Mouse (Mus musculus) embryonic facial prominence, embryonic 14.5 days (tissue): Measurements from ENCODE around the gene Rpp21. TPM values are rescaled to one million over a fixed set of nuclear protein-coding genes. Genes with fewer than 3 reads are reported as not detected.
"Not testable (repeated sequence)": the region's sequence is repeated elsewhere in the genome, so short reads cannot be mapped to it uniquely, and the experiment has no call there.

Experiments used
- ATAC-seq: fragments of 200-750 bp; cut with Nextera tagmentation; 2 replicates; pipeline ENCODE4 v1.8.0; 2017; ENCODE audit warnings: low read depth, moderate number of reproducible peaks, moderate TSS enrichment
- DNase-seq: peaks from one replicate; pipeline ENCODE4 v3.0.0-alpha.2; 2015; ENCODE audit warnings: low spot score
- H3K27ac ChIP-seq: fragments of 300-500 bp; sonication (generic); replicated peaks from 2 replicates; pipeline ENCODE4 v1.5.1; 2014; ENCODE audit warnings: low read depth, mild to moderate bottlenecking, low read length, moderate library complexity
- H3K27me3 ChIP-seq: fragments of 300-500 bp; sonication (generic); replicated peaks from 2 replicates; pipeline ENCODE4 v1.6.1; 2014; ENCODE audit warnings: low read length; ENCODE audit not compliant: control insufficient read depth, insufficient read depth
- H3K36me3 ChIP-seq: fragments of 300-500 bp; sonication (generic); 2 replicates; pipeline ENCODE4 v1.6.1; 2014; ENCODE audit warnings: low read length, mixed read lengths; ENCODE audit not compliant: control insufficient read depth, insufficient read depth
- H3K4me1 ChIP-seq: fragments of 300-500 bp; sonication (generic); 2 replicates; pipeline ENCODE4 v1.6.1; 2014; ENCODE audit warnings: antibody characterized with exemption, low read length; ENCODE audit not compliant: control insufficient read depth, insufficient read depth
- H3K4me2 ChIP-seq: fragments of 300-500 bp; sonication (generic); 2 replicates; pipeline ENCODE4 v1.6.1; 2014; ENCODE audit warnings: low read depth, mild to moderate bottlenecking, low read length, moderate library complexity, mixed read lengths
- H3K4me3 ChIP-seq: fragments of 300-500 bp; sonication (generic); 2 replicates; pipeline ENCODE4 v1.5.1; 2014; ENCODE audit warnings: low read depth, mild to moderate bottlenecking, low read length
- H3K9ac ChIP-seq: fragments of 300-500 bp; sonication (generic); 2 replicates; pipeline ENCODE4 v1.6.1; 2014; ENCODE audit warnings: low read depth, mild to moderate bottlenecking, low read length, moderate library complexity, mixed read lengths
- H3K9me3 ChIP-seq: fragments of 300-500 bp; sonication (generic); 2 replicates; pipeline ENCODE4 v1.6.1; 2016; ENCODE audit warnings: low read length; ENCODE audit not compliant: control insufficient read depth
- WGBS: fragments of 180-500 bp; shearing (Covaris S2); extraction: QIAGEN DNeasy Blood & Tissue Kit; methylation state at CpG from one replicate; pipeline ENCODE4 v1.1.7; 2014; 5-methylcytosine and 5-hydroxymethylcytosine counted together
- polyA plus RNA-seq: library from polyadenylated mRNA; unstranded; fragments of >200 nt; fragmentation: Nextera tagmentation; extraction: Ambion mirVana; gene quantifications from 2 replicates; pipeline ENCODE4 v1.2.1, GENCODE M21; 2014

The Rpp21 gene
- polyA plus RNA-seq, 1 experiment from 2014 or later: 95.5 TPM

DNA sequence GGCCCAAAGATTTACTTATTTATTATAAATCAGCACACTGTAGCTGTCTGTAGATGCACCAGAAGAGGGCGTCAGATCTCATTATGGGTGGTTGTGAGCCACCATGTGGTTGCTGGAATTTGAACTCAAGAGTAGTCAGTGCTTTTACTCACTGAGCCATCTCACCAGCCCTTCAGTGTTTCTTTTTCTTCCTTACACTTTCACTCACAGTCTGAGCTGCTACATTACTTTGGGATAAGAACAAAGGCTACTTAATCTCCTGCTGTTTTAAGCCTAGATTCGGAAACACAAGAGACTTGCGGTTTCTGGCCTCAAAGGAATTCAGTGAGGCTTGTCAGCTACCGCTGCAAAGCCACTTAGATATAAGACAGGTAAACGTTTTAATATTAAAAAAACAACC, 13.8 kb downstream of the Rpp21 start:
- H3K9me3 ChIP-seq: no peaks in the 10 kb centered on the region
- no peaks in the 10 kb centered on the region for H3K36me3 ChIP-seq
- no peak for ATAC-seq
- peaks cover 7% of the 10 kb centered on the region; the same call in 1 of the 2 replicates for H3K4me1 ChIP-seq
- DNase-seq: no peak
- H3K4me3 ChIP-seq: no peak overlapping the region
- no peak overlapping the region for H3K9ac ChIP-seq
- H3K4me2 ChIP-seq: no peak overlapping the region
- peaks cover 16% of the 10 kb centered on the region; the same call in 1 of the 2 replicates for H3K27me3 ChIP-seq
- H3K27ac ChIP-seq: no peak overlapping the region
- 26% methylated on average over 5 of the region's 5 CpGs for WGBS

DNA sequence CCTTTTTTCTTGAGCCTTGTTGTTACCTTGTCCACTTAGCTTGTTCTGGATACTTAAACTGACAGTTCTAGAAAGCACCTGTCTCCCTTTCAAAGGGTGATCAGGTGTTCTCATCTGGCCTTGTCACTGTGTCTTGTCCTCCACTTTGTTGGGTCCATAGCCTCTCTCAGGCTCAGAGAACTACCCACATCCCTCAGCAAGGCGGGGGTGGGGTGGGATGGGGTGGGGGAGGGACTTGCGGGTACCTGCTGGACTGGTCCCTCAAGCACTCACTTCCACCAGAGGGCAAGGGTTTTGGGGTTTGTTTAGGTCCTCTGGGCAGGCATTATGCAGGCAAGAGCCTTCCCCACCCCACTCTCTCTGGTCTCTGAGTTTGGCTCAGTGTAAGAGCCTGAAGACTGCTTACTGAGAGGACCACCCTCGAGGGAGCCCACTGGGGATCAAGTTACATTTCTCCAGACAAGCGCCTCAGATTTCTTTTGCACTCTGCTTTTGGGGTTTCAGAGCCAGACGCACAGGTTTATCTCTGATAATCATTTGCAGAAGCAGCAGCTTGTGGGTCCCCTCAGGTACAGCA, 17.1 kb downstream of the Rpp21 start:
- peaks cover 25% of the 10 kb centered on the region for H3K27me3 ChIP-seq
- peaks cover 12% of the 10 kb centered on the region for H3K4me1 ChIP-seq
- H3K4me3 ChIP-seq: no peak overlapping the region
- H3K9me3 ChIP-seq: no peaks in the 10 kb centered on the region
- ATAC-seq (peak; percentile 62; the same call in 1 of the 2 replicates), DNase-seq (peak; percentile 57)
- H3K36me3 ChIP-seq: no peaks in the 10 kb centered on the region
- H3K27ac ChIP-seq: no peak overlapping the region
- H3K4me2 ChIP-seq: peak overlapping the region; percentile 31; the same call in 1 of the 2 replicates
- no peak overlapping the region for H3K9ac ChIP-seq
- 9% methylated on average over 5 of the region's 5 CpGs for WGBS

DNA sequence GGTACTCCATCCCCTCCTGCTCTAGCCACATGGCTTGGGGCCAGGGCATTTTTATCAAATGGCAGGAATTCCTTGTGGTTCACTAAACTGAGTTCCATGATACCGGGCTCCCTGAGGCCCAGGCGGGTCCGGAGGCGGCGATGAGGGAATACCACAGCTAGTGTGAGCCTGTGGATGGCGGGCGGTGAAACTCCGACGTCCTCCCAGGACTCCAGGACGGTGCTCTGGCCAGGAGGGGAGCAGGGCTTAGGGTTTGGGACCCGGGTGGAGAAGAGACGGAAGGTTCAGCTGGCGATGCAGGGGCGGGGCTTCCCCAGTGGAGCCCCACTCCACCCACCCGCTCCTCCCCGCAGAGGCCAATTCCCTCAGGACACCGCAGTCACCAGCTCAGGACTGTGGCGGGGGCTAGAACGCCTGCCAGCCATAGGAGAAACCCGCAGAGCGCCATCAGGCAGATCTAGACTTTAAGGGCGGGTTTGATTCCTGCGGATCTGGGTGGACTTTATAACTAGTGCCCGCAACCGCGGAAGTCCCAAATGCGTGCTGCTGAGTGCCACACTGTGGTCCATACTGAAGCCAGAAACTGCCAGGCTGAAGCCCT, 20.4 kb downstream of the Rpp21 start:
- peak; percentile 54 for ATAC-seq
- Histone ChIP-seq H3K4me2 (peak overlapping the region; percentile 61), H3K4me1 (peaks cover 12% of the 10 kb centered on the region), H3K4me3 (peak overlapping the region; percentile 34), H3K36me3 (no peaks in the 10 kb centered on the region), H3K9ac (peak overlapping the region; percentile 46), H3K27ac (no peak overlapping the region), H3K27me3 (peaks cover 38% of the 10 kb centered on the region), H3K9me3 (no peaks in the 10 kb centered on the region)
- peak; percentile 33 for DNase-seq
- WGBS: 1% methylated on average over 16 of the region's 27 CpGs

DNA sequence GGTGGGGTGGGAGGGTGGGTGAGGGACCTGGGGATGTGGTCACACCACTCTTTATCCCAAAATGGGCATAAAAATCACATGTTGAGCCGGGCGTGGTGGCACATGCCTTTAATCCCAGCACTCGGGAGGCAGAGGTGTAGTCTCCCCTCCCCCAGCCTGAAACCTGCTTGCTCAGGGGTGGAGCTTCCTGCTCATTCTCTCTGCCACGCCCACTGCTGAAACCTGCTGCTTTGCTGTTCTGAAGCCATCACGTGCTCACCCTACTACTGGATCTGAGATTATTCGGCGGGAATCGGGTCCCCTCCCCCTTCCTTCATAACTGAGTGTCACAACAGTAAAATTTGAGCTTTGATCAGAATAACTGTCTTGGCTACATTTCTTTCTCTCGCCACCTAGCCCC, 22.6 kb downstream of the Rpp21 start:
- WGBS: 21% methylated on average over 8 of the region's 9 CpGs
- not testable (repeated sequence) for H3K27ac ChIP-seq, DNase-seq

DNA sequence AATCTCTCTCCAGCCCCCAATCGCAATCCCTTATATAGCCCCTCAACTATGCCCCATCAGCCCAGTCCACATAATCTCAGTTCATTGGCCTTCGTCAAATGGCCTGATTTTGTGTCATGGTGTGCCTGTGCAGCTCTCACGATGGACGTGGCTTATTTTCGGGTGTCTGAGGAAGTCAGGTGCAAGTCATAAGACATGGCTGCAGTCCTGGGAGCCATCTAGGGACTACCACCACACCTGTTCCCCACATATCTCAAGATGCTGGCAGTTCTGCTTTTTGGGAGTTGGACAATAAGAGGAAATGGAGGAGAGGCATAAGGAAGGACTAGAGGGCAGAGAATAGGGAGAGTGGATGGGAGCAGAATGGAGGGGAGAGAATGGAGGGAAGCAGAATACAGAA, 24.3 kb downstream of the Rpp21 start:
- no peak for ATAC-seq
- Histone ChIP-seq H3K9me3 (no peaks in the 10 kb centered on the region), H3K4me1 (peaks cover 5% of the 10 kb centered on the region; the same call in 1 of the 2 replicates), H3K27me3 (peaks cover 59% of the 10 kb centered on the region), H3K9ac (no peak overlapping the region), H3K4me2 (no peak overlapping the region), H3K4me3 (no peak overlapping the region), H3K36me3 (no peaks in the 10 kb centered on the region), H3K27ac (no peak overlapping the region)
- DNase-seq: no peak
- 75% methylated on average over 5 of the region's 5 CpGs for WGBS

More for the DNA sequence above, 22.6 kb downstream of the Rpp21 start:
- peaks cover 42% of the 10 kb centered on the region for H3K27me3 ChIP-seq
- not testable (repeated sequence) for H3K9ac ChIP-seq, H3K36me3 ChIP-seq, H3K4me2 ChIP-seq, H3K4me3 ChIP-seq, ATAC-seq, H3K4me1 ChIP-seq, H3K9me3 ChIP-seq

DNA sequence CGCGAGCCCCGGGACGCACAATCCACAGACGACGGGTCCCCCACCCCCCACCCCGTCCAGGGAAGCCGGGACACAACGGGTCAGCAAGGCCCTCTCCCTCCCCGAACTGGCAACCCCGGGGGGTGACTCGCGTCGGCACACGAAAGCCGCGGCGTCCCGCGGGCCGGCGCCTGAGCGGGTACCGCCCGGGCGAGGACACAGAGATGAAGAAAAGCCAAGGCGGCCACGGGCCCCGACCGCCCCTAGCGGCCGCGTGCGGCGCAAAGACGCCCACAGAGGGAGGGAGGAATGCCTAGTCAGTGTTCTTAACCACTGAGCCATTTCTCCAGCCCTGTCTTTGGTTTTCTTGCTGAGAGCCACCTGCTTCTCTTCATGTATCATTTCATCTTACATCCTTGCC, 26.6 kb downstream of the Rpp21 start:
- H3K36me3 ChIP-seq: no peaks in the 10 kb centered on the region
- H3K27me3 ChIP-seq: peaks cover 61% of the 10 kb centered on the region
- no peaks in the 10 kb centered on the region for H3K9me3 ChIP-seq
- ATAC-seq (no peak), DNase-seq (peak; percentile 93)
- no peak overlapping the region for H3K4me3 ChIP-seq
- no peak overlapping the region for H3K9ac ChIP-seq
- H3K27ac ChIP-seq: no peak overlapping the region
- H3K4me1 ChIP-seq: no peaks in the 10 kb centered on the region
- 16% methylated on average over 36 of the region's 36 CpGs for WGBS
- H3K4me2 ChIP-seq: no peak overlapping the region

DNA sequence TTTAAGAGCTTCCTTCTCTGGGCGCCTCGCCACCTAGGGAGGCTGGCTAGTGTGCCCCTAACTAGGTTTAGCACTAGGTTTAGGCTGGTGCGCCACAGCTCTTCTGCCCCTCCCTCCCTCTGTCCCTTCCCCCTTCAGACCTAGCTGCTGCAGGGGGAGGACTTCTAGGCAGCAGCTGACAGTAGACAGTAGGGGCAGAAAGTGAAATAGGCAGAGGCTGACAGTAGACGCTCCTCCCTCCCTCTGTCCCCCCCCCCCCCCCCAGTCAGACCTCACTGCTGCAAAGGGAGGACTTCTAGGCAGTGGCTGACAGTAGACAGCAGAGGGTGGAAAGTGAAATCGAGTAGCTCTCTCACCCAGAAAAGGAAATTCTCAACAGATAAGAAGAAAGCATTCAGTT, 28.8 kb downstream of the Rpp21 start:
- no peak overlapping the region for H3K27ac ChIP-seq
- no peak overlapping the region for H3K4me3 ChIP-seq
- peaks cover 70% of the 10 kb centered on the region for H3K27me3 ChIP-seq
- 5% methylated on average over 4 of the region's 5 CpGs for WGBS
- no peak overlapping the region for H3K9ac ChIP-seq
- ATAC-seq (no peak), DNase-seq (no peak)
- H3K9me3 ChIP-seq: no peaks in the 10 kb centered on the region
- no peaks in the 10 kb centered on the region for H3K4me1 ChIP-seq
- H3K36me3 ChIP-seq: no peaks in the 10 kb centered on the region
- no peak overlapping the region for H3K4me2 ChIP-seq

DNA sequence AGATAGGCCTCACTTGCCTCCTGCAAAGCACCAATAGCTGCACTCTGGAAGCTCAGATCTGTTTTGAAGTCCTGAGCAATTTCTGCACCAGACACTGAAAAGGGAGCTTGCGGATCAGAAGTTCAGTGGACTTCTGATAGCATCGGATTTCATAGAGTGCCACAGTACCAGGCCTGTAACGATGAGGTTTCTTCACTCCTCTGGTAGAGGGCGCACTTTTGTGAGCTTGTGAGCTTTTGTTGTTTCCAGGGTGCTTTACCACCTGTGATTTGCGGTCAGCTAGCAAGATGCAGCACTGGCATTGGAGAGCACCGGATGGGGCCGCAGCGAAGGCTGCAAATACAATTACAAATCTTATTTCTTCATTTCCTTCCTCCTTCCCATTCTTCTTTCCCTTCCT, 30.9 kb downstream of the Rpp21 start:
- Histone ChIP-seq H3K9me3 (no peaks in the 10 kb centered on the region), H3K27ac (no peak overlapping the region), H3K4me1 (no peaks in the 10 kb centered on the region), H3K4me2 (no peak overlapping the region), H3K9ac (no peak overlapping the region), H3K4me3 (no peak overlapping the region), H3K27me3 (peaks cover 72% of the 10 kb centered on the region), H3K36me3 (no peaks in the 10 kb centered on the region)
- ATAC-seq (no peak), DNase-seq (peak; percentile 30)
- 17% methylated on average over 8 of the region's 8 CpGs for WGBS
